Mouse (Mus musculus) embryonic facial prominence, embryonic 13.5 days (tissue): ENCODE measurements around the gene Lhx9. TPM values are rescaled to one million over a fixed set of nuclear protein-coding genes. Genes with fewer than 3 reads are reported as not detected.

Experiments used
- ATAC-seq: fragments of 200-750 bp; cut with Nextera tagmentation; 2 replicates; pipeline ENCODE4 v1.8.0; 2017; ENCODE audit warnings: low read depth; ENCODE audit not compliant: insufficient number of reproducible peaks, insufficient read depth, low FRiP score, low TSS enrichment
- H3K27ac ChIP-seq: fragments of 300-500 bp; sonication (generic); 2 replicates; pipeline ENCODE4 v1.5.1; 2015; ENCODE audit warnings: moderate library complexity, mild to moderate bottlenecking, inconsistent platforms
- H3K27me3 ChIP-seq: fragments of 300-500 bp; sonication (generic); 2 replicates; pipeline ENCODE4 v1.6.1; 2015; ENCODE audit warnings: mild to moderate bottlenecking, inconsistent platforms
- H3K36me3 ChIP-seq: fragments of 300-500 bp; sonication (generic); 2 replicates; pipeline ENCODE4 v1.6.1; 2015; ENCODE audit warnings: mild to moderate bottlenecking, inconsistent platforms
- H3K4me1 ChIP-seq: fragments of 300-500 bp; sonication (generic); 2 replicates; pipeline ENCODE4 v1.6.1; 2015; ENCODE audit warnings: inconsistent platforms
- H3K4me2 ChIP-seq: fragments of 300-500 bp; sonication (generic); 2 replicates; pipeline ENCODE4 v1.6.1; 2015; ENCODE audit warnings: moderate library complexity, mild to moderate bottlenecking, inconsistent platforms
- H3K4me3 ChIP-seq: fragments of 300-500 bp; sonication (generic); 2 replicates; pipeline ENCODE4 v1.5.1; 2015; ENCODE audit warnings: mild to moderate bottlenecking, inconsistent platforms
- H3K9ac ChIP-seq: fragments of 300-500 bp; sonication (generic); 2 replicates; pipeline ENCODE4 v1.6.1; 2015; ENCODE audit warnings: mild to moderate bottlenecking, inconsistent platforms
- H3K9me3 ChIP-seq: fragments of 300-500 bp; sonication (generic); 2 replicates; pipeline ENCODE4 v1.6.1; 2016; ENCODE audit warnings: inconsistent platforms
- WGBS: fragments of 180-500 bp; shearing (Covaris S2); methylation state at CpG from one replicate; pipeline ENCODE4 v1.1.7; 2015; ENCODE audit warnings: mixed read lengths; 5-methylcytosine and 5-hydroxymethylcytosine counted together
- polyA plus RNA-seq: library from polyadenylated mRNA; unstranded; fragments of >200 nt; fragmentation: Nextera tagmentation; extraction: Ambion mirVana; gene quantifications from 2 replicates; pipeline ENCODE4 v1.2.1, GENCODE M21; 2015

The Lhx9 gene
- polyA plus RNA-seq, 1 experiment from 2014 or later = 0.66 TPM

- 0 out of 2 replicates have a peak overlapping the region, but pooled peaks have one; percentile 3 for H3K4me3 ChIP-seq
- no peaks in the 10 kb centered on the region for H3K36me3 ChIP-seq
- no peak overlapping the region for H3K9ac ChIP-seq
- no peak for ATAC-seq
- peaks cover 35% of the 10 kb centered on the region for H3K4me1 ChIP-seq
- peak overlapping the region; percentile 37 for H3K4me2 ChIP-seq
- no peaks in the 10 kb centered on the region for H3K9me3 ChIP-seq
- H3K27me3 ChIP-seq = peaks cover 94% of the 10 kb centered on the region
- WGBS = 12% methylated on average over 27 of the region's 27 CpGs
- no peak overlapping the region for H3K27ac ChIP-seq
These were observed 10.3 kb downstream of the Lhx9 start for GRCm38 (mm10) chr1:138837786-138838743.

DNA sequence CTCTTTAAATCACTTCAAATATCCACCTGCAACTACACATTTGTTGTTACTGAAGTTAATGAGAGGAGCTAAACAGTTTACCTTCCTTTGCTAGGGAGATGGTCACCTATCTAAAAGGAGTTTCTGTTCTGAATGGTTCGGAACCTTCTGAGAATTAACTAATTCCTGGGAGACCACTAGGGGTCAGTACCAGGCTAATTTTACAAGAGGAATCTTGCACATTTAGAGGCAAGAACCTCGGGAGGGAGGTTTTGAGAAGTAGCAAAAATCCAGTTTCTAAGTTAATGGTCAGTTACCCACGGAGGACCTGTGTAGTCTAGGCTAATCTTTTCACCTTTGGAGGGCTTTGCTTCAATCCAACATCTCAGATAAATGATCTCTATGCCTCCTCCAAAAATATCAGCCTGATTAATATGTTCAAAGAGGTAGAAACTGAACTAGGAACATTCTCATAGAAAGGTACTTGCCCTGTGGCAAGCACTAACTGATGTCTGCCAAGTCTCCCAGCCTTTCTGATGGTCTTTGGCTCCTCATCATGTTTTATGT, 12.9 kb downstream of the Lhx9 start:
- Histone ChIP-seq H3K4me1 (peaks cover 15% of the 10 kb centered on the region), H3K27ac (no peak overlapping the region), H3K9ac (no peak overlapping the region), H3K9me3 (no peaks in the 10 kb centered on the region), H3K36me3 (no peaks in the 10 kb centered on the region), H3K4me2 (no peak overlapping the region), H3K4me3 (no peak overlapping the region), H3K27me3 (peaks cover 86% of the 10 kb centered on the region)
- 4% methylated on average over 3 of the region's 3 CpGs for WGBS
- ATAC-seq = no peak

- peak overlapping the region; percentile 37 for H3K4me3 ChIP-seq
- no peaks in the 10 kb centered on the region for H3K4me1 ChIP-seq
- no peak overlapping the region for H3K27ac ChIP-seq
- H3K9ac ChIP-seq = no peak overlapping the region
- H3K36me3 ChIP-seq = no peaks in the 10 kb centered on the region
- WGBS = 2% methylated on average over 16 of the region's 16 CpGs
- H3K27me3 ChIP-seq = peaks cover 46% of the 10 kb centered on the region
- H3K9me3 ChIP-seq = no peaks in the 10 kb centered on the region
- ATAC-seq = no peak
- H3K4me2 ChIP-seq = peak overlapping the region; percentile 63
These were observed 17.1 kb downstream of the Lhx9 start for GRCm38 (mm10) chr1:138831309-138831708.

- no peaks in the 10 kb centered on the region for H3K36me3 ChIP-seq
- H3K27me3 ChIP-seq = peaks cover 2% of the 10 kb centered on the region
- peak overlapping the region; percentile 21; the same call in 1 of the 2 replicates for H3K4me2 ChIP-seq
- H3K9ac ChIP-seq = no peak overlapping the region
- no peak for ATAC-seq
- no peak overlapping the region for H3K4me3 ChIP-seq
- no peaks in the 10 kb centered on the region for H3K4me1 ChIP-seq
- no peak overlapping the region for H3K27ac ChIP-seq
- H3K9me3 ChIP-seq = no peaks in the 10 kb centered on the region
- WGBS = 30% methylated on average over 6 of the region's 6 CpGs
These were observed 21.5 kb downstream of the Lhx9 start for GRCm38 (mm10) chr1:138826841-138827240.

DNA sequence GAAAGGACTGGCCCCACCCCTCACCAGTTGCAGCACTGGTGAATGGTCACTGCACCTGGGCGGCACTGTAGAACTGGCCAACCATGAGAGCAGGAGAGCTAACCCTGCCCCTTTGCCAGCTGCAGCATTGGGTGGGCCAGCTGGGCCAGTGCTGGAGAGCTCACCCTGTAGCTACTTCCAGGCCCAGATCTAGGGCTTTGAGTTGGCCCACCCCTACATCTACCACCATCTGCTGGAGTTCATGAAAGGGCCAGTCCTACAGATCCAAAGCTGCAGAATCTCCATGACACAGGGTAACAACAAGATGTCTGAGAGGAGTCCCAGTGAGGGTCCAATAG, 25.4 kb downstream of the Lhx9 start:
- peak; percentile 48; the same call in 1 of the 2 replicates for ATAC-seq
- H3K36me3 ChIP-seq = no peaks in the 10 kb centered on the region
- WGBS = 100% methylated on average over 1 of the region's 1 CpGs

GRCm38 (mm10) chr1:138822255-138822984, 26.0 kb downstream of the Lhx9 start:
- Histone ChIP-seq H3K4me3 (no peak overlapping the region), H3K4me1 (no peaks in the 10 kb centered on the region), H3K9me3 (no peaks in the 10 kb centered on the region), H3K9ac (no peak overlapping the region), H3K4me2 (no peak overlapping the region), H3K27ac (no peak overlapping the region), H3K36me3 (no peaks in the 10 kb centered on the region), H3K27me3 (no peaks in the 10 kb centered on the region)
- ATAC-seq = peak; percentile 15; the same call in 1 of the 2 replicates
- 93% methylated on average over 7 of the region's 7 CpGs for WGBS

More for the DNA sequence above, 25.4 kb downstream of the Lhx9 start:
- no peaks in the 10 kb centered on the region for H3K4me1 ChIP-seq
- H3K9ac ChIP-seq = no peak overlapping the region
- no peaks in the 10 kb centered on the region for H3K27me3 ChIP-seq
- H3K4me2 ChIP-seq = no peak overlapping the region
- no peaks in the 10 kb centered on the region for H3K9me3 ChIP-seq
- no peak overlapping the region for H3K4me3 ChIP-seq
- no peak overlapping the region for H3K27ac ChIP-seq

- no peak overlapping the region for H3K9ac ChIP-seq
- H3K4me3 ChIP-seq = no peak overlapping the region
- no peaks in the 10 kb centered on the region for H3K4me1 ChIP-seq
- H3K4me2 ChIP-seq = no peak overlapping the region
- no peak overlapping the region for H3K27ac ChIP-seq
- ATAC-seq = no peak
- no peaks in the 10 kb centered on the region for H3K27me3 ChIP-seq
- no peaks in the 10 kb centered on the region for H3K9me3 ChIP-seq
- no peaks in the 10 kb centered on the region for H3K36me3 ChIP-seq
- 48% methylated on average over 3 of the region's 3 CpGs for WGBS
These were observed 46.6 kb downstream of the Lhx9 start for GRCm38 (mm10) chr1:138801732-138802131.

- ATAC-seq = no peak
- Histone ChIP-seq H3K27ac (no peak overlapping the region), H3K4me3 (no peak overlapping the region), H3K36me3 (no peaks in the 10 kb centered on the region), H3K9ac (no peak overlapping the region), H3K9me3 (no peaks in the 10 kb centered on the region), H3K4me1 (no peaks in the 10 kb centered on the region), H3K27me3 (no peaks in the 10 kb centered on the region), H3K4me2 (no peak overlapping the region)
- 58% methylated on average over 3 of the region's 3 CpGs for WGBS
These were observed 47.1 kb downstream of the Lhx9 start for GRCm38 (mm10) chr1:138801296-138801695.

DNA sequence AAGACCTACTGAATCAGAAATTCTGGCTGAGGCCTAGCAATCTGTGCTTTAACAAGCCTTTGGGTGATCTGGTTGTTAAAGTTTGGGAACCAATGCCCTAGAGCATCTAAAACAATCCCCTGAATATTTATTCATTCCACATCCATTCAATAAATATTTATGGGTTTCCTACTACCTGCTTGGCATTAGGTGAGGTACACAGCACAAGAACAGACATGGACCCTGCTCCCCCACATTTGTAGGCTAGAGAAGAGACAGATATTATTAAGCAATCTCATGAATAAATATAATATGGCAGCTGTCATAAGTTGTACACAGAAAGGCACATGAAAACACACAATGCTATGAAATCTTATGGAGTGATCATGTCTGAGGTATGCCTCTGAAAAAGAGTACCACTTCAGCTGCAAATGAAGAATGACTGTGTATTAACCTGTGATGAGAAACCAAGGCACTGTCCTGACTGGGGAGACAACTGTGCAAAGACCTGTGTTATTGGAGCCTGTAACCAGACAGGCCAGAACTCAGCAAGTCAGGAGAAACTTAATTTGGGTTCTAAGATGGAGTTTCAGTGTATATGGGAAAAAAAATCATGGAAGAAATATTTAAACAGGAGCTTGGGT, 48.6 kb downstream of the Lhx9 start:
- H3K27me3 ChIP-seq = no peaks in the 10 kb centered on the region
- H3K27ac ChIP-seq = no peak overlapping the region
- ATAC-seq = no peak
- no peaks in the 10 kb centered on the region for H3K9me3 ChIP-seq
- no peak overlapping the region for H3K9ac ChIP-seq
- H3K36me3 ChIP-seq = no peaks in the 10 kb centered on the region
- H3K4me2 ChIP-seq = no peak overlapping the region
- no peak overlapping the region for H3K4me3 ChIP-seq
- no peaks in the 10 kb centered on the region for H3K4me1 ChIP-seq

DNA sequence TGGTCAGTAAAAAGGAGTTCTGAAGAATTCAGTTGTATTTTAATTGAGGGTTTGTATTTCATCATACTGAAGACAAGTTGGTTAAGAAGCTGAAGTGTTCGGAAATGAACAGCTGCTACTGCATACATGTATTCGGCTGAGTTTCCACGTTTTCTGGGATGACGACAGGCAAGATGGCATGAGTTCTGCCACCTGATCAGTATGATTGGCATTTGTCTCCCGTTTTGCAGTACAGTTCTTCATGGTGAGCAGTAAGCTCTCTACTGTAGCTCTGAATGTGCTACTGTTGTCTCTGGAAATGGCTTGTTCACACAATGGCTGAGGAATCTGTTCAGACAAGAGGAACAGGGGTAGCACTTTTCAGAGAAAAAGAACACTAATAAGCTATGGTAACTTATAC, 50.3 kb downstream of the Lhx9 start:
- ATAC-seq = no peak
- Histone ChIP-seq H3K27me3 (no peaks in the 10 kb centered on the region), H3K4me3 (no peak overlapping the region), H3K4me2 (no peak overlapping the region), H3K9me3 (no peaks in the 10 kb centered on the region), H3K27ac (no peak overlapping the region), H3K4me1 (no peaks in the 10 kb centered on the region), H3K36me3 (no peaks in the 10 kb centered on the region), H3K9ac (no peak overlapping the region)
- WGBS = 84% methylated on average over 5 of the region's 5 CpGs

- H3K27me3 ChIP-seq = 0 out of 2 replicates have a peak, but pooled peaks cover 4% of the 10 kb centered on the region
- H3K4me1 ChIP-seq = peaks cover 7% of the 10 kb centered on the region; the same call in 1 of the 2 replicates
- no peak overlapping the region for H3K4me3 ChIP-seq
- H3K9ac ChIP-seq = no peak overlapping the region
- no peaks in the 10 kb centered on the region for H3K9me3 ChIP-seq
- 76% methylated on average over 10 of the region's 10 CpGs for WGBS
- no peak for ATAC-seq
- H3K36me3 ChIP-seq = no peaks in the 10 kb centered on the region
- no peak overlapping the region for H3K4me2 ChIP-seq
- no peak overlapping the region for H3K27ac ChIP-seq
These were observed 62.5 kb downstream of the Lhx9 start for GRCm38 (mm10) chr1:138785856-138786255.
